Mouse (Mus musculus) macrophage (primary cell): ENCODE measurements around the gene Klhl9. TPM values are rescaled to one million over a fixed set of nuclear protein-coding genes. Genes with fewer than 3 reads are reported as not detected.
A peak's percentile ranks its signal among the peaks of the same experiment; 100 is the strongest.

Experiments
- H3K27ac ChIP-seq: fragments of 350-480 bp; formaldehyde crosslinking; 2 replicates; pipeline ENCODE4 v1.9.0; 2021
- H3K36me3 ChIP-seq: fragments of 350-480 bp; formaldehyde crosslinking; 2 replicates; pipeline ENCODE4 v1.9.0; 2021; ENCODE audit errors: inconsistent target
- H3K4me3 ChIP-seq: fragments of 350-480 bp; formaldehyde crosslinking; 2 replicates; pipeline ENCODE4 v1.9.0; 2021; ENCODE audit errors: inconsistent target
- H3K79me2 ChIP-seq: fragments of 350-480 bp; formaldehyde crosslinking; 2 replicates; pipeline ENCODE4 v1.9.0; 2021; ENCODE audit errors: inconsistent target
- WGBS: methylation state at CpG from one replicate; pipeline ENCODE4 v1.1.7; 2026; ENCODE audit warnings: inconsistent platforms; ENCODE audit not compliant: missing documents; 5-methylcytosine and 5-hydroxymethylcytosine counted together
- polyA plus RNA-seq: library from polyadenylated mRNA; stranded (reverse); fragments of 250-400 nt; gene quantifications from 3 replicates; pipeline ENCODE4 v1.2.4, GENCODE M21; 2018; ENCODE audit warnings: inconsistent platforms

Gene Klhl9
- polyA plus RNA-seq, 1 experiment from 2014 or later = 101 TPM

DNA sequence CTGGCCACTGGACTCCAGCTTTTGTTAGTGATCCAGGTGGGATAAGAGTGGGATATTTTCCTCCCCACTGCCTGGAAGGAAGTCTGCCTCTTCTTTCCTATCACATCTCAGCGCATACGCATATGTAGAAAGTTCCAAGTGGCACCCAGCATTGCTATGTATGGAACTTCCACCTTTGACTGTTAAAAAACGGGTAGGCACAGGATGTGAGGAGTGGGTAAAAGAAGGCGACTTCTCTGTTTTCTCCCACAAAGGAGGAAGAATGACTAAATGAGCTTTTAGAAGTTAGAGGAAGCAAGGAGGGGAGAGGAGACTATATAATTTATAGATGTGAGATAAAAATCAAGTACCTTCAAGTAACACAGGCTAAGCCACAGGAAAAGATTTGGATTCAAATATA is 19.2 kb upstream of the Klhl9 start:
- 8% methylated on average over 4 of the region's 4 CpGs for WGBS
- Histone ChIP-seq H3K27ac (no peak overlapping the region), H3K79me2 (no peaks in the 10 kb centered on the region), H3K4me3 (no peak overlapping the region), H3K36me3 (no peaks in the 10 kb centered on the region)

DNA sequence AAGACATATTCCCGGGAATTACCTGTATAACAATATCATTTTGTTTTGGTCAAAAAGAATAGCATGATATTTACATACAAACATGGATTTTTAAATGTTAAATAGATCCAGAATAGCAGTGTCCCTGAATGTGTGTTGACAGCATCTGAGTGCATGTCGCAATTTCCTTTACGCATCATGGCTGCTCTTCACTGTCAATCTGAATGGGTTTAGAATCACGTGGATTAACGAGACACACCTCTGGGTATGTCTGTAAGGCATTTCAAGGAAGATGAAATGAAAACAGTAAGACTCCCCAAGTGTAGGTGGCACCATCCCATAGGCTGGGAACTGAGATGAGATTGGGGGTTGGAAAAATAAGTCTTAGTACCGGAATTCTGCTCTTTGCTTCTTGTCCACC is 16.8 kb upstream of the Klhl9 start:
- Histone ChIP-seq H3K4me3 (no peak overlapping the region), H3K79me2 (no peaks in the 10 kb centered on the region), H3K36me3 (no peaks in the 10 kb centered on the region), H3K27ac (no peak overlapping the region)
- 49% methylated on average over 6 of the region's 6 CpGs for WGBS

DNA sequence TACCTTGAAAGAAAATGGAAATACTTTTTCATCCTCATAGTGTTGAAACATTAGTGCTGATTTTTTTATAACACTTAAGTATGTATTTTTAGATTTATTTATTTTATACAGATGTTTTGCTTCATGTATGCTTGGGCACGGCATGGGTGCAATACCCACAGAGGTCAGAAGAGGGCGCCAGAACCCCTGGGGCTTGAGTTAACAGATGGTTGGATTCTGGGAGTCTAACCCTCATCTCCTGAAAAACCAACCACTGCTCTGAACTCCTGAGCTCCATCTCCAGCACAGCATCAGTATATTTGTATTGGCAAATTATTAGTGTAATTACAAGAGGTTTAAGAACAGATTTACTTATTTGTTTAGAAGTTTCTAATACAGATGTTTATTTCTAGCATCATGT is 16.2 kb upstream of the Klhl9 start:
- H3K79me2 ChIP-seq = no peaks in the 10 kb centered on the region
- no peak overlapping the region for H3K4me3 ChIP-seq
- H3K27ac ChIP-seq = no peak overlapping the region
- no peaks in the 10 kb centered on the region for H3K36me3 ChIP-seq
- WGBS = 0% methylated on average over 2 of the region's 2 CpGs

- WGBS = 0% methylated on average over 1 of the region's 1 CpGs
- Histone ChIP-seq H3K79me2 (no peaks in the 10 kb centered on the region), H3K27ac (peak overlapping the region; percentile 54), H3K36me3 (no peaks in the 10 kb centered on the region), H3K4me3 (no peak overlapping the region)
Observed at GRCm38 (mm10) chr4:88727324-88727723, 5.1 kb upstream of the Klhl9 start.

GRCm38 (mm10) chr4:88726727-88727126 is 4.5 kb upstream of the Klhl9 start:
- WGBS = 7% methylated on average over 6 of the region's 6 CpGs
- peak overlapping the region; percentile 54 for H3K27ac ChIP-seq
- peaks cover 4% of the 10 kb centered on the region for H3K79me2 ChIP-seq
- no peak overlapping the region for H3K4me3 ChIP-seq
- no peaks in the 10 kb centered on the region for H3K36me3 ChIP-seq

DNA sequence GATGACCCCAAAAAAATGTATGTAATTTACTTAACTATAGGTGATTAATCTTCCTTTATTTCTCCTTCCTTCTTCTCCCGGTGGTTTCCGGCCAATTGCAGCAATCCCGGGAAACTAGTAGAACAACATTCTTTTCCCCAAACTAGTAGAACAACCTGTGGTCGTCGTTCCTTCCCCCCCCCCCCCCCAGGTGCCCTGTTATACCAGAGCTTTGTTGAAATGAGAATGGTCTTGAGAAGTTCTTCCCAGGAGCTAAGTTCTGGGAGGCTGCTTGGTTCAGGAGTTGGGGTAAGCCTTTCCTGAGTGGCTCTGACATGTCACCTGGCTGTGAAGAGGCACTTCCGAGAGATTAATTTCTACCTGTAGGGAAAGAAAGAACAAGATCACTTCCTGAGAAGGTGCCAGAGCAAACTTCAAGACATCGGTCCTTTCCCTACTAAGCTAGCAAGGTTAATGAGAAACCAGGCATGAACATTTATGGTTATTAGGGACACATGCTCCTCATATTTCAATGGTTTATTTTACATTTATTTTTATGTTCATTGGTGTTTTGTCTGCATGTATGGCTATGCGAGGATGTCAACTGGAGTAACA is 1.3 kb upstream of the Klhl9 start:
- no peak overlapping the region for H3K4me3 ChIP-seq
- peaks cover 5% of the 10 kb centered on the region; the same call in 1 of the 2 replicates for H3K36me3 ChIP-seq
- 83% methylated on average over 8 of the region's 8 CpGs for whole genome bisulfite sequencing
- peaks cover 35% of the 10 kb centered on the region for H3K79me2 ChIP-seq
- no peak overlapping the region for H3K27ac ChIP-seq

DNA sequence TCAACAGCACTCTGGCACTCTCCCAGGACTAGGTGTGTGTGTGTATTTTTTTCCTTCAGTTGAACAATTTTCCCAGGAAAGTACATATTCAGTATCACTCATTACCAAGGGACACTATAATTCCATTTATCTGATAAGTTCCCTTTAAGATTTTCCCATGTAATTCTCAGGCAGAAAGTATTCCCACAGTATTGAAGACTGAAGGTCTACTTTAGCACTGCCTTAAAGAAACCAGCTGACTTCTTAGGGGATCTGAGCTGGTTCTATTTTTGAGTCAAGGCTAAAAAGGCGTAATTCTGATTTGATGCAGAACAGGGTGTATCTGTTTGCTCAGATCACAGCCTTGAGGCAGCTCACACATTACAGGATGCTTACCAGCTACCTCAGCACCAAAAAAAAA is 3.5 kb downstream of the Klhl9 start:
- WGBS = 38% methylated on average over 1 of the region's 1 CpGs
- peaks cover 75% of the 10 kb centered on the region for H3K79me2 ChIP-seq
- H3K36me3 ChIP-seq = peaks cover 5% of the 10 kb centered on the region; the same call in 1 of the 2 replicates
- peak overlapping the region; percentile 83; the same call in 1 of the 2 replicates for H3K4me3 ChIP-seq
- H3K27ac ChIP-seq = no peak overlapping the region

DNA sequence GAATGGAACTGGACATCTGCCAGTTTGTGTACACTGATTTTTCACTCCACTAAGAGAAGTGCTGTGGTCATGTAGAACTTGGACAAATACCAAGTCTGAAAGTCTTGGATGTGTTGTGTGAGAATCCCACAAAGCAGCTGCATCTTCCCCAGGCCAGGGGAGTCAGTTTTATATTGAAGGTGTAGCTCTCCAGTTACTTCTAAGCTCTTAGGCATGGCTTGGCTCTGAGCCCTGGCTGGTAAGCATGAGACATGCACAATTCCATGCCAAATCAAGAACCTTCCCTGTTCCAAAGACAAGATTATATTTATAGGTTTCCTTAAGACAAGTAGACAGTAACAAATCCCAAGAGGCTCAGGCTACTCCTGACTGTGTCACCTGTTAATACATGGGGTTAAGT is 7.2 kb downstream of the Klhl9 start:
- Histone ChIP-seq H3K27ac (peak overlapping the region; percentile 59), H3K36me3 (no peaks in the 10 kb centered on the region; the same call in 1 of the 2 replicates), H3K79me2 (peaks cover 67% of the 10 kb centered on the region), H3K4me3 (no peak overlapping the region)

DNA sequence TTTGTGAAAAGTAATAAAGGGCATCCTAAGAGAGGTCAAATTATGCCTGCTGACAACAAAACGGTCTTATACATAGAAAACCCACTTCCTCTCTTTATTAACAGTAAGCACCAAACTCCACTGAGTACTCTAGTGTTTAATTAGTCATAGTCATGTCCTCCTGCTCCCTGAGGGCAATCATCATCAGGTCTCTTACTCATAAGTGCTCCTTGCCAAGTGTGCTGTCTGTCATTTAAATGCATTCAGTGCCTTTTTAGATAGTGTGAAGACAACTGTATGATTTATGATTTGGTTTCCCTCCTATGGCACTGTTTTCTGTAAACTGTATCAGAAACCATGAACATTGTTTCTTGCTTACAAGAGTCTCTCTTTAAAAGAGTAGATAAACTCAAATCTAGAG is 8.0 kb downstream of the Klhl9 start:
- H3K27ac ChIP-seq = peak overlapping the region; percentile 59
- no peaks in the 10 kb centered on the region; the same call in 1 of the 2 replicates for H3K36me3 ChIP-seq
- H3K79me2 ChIP-seq = peaks cover 60% of the 10 kb centered on the region
- WGBS = 17% methylated on average over 1 of the region's 1 CpGs
- H3K4me3 ChIP-seq = no peak overlapping the region

GRCm38 (mm10) chr4:88707128-88707826 is 15.0 kb downstream of the Klhl9 start:
- 42% methylated on average over 1 of the region's 1 CpGs for WGBS

DNA sequence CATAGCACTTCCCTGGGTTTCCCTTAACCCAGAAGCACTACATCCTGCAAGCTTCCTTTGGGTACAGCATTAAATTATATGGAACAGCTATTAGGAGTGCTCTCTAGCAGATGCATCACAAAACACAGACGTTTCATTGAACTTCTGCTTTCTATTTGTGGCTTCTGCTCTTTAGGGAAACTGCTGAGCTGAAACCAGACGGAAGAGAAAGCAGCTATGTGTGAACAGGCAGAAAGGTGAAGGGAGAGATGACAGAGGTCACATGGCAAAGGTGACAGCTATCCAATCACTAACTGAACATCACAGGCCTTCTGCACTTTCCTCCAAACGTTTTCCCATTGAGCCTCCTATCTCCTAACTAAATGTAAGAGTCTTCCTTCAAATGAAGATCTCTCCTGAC is 16.3 kb downstream of the Klhl9 start:
- H3K36me3 ChIP-seq = no peaks in the 10 kb centered on the region
- WGBS = 4% methylated on average over 3 of the region's 3 CpGs
- no peak overlapping the region for H3K4me3 ChIP-seq
- H3K27ac ChIP-seq = peak overlapping the region; percentile 65
- no peaks in the 10 kb centered on the region for H3K79me2 ChIP-seq

More at GRCm38 (mm10) chr4:88707128-88707826, 15.0 kb downstream of the Klhl9 start:
- H3K36me3 ChIP-seq = no peaks in the 10 kb centered on the region
- no peak overlapping the region for H3K4me3 ChIP-seq
- H3K27ac ChIP-seq = peak overlapping the region; percentile 65
- H3K79me2 ChIP-seq = no peaks in the 10 kb centered on the region

DNA sequence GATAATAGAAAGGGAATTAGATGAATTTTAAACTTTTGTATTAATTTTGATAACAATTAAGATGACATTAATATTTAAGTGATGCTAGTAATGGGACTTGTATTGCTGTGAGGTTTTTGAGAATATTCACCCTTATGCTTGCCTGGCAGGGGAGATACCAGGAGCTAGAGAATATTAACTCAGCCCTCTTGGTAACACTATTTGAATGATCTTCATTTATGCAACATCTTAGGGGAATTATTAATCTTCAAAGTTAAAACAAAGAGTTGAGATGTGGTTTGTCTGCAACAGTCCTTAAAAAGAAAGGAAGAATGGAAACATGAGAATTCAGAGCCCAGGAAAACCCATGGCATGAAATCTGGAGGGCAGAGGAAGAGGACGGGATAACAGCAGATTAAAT is 23.0 kb downstream of the Klhl9 start:
- WGBS = 90% methylated on average over 1 of the region's 1 CpGs
- H3K4me3 ChIP-seq = no peak overlapping the region
- H3K27ac ChIP-seq = peak overlapping the region; percentile 34; the same call in 1 of the 2 replicates
- H3K79me2 ChIP-seq = no peaks in the 10 kb centered on the region
- no peaks in the 10 kb centered on the region for H3K36me3 ChIP-seq

- Histone ChIP-seq H3K79me2 (no peaks in the 10 kb centered on the region), H3K36me3 (no peaks in the 10 kb centered on the region), H3K4me3 (no peak overlapping the region), H3K27ac (peak overlapping the region; percentile 34)
- 20% methylated on average over 5 of the region's 5 CpGs for WGBS
Observed at GRCm38 (mm10) chr4:88698781-88699180, 23.5 kb downstream of the Klhl9 start.

DNA sequence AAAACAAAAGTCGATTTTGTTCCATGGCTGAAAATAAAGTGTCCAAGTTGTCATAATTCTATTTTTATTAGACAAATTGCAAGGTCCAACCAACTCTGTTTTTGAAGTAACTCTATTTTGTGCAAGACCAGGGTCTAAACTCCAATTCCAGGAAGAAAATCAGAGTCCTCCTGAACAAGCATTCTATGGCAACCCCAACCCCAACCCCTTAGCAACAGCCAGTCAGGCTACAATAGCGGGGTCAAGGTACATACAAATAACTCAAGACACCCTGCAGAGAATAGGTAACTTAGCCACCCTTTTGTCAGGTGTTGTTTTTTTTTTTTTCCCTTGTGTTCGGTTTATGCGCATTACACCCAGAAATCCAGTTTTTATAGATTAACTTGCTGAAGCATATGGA is 24.5 kb downstream of the Klhl9 start:
- Histone ChIP-seq H3K36me3 (no peaks in the 10 kb centered on the region), H3K27ac (no peak overlapping the region), H3K79me2 (no peaks in the 10 kb centered on the region), H3K4me3 (no peak overlapping the region)
- 63% methylated on average over 3 of the region's 4 CpGs for WGBS

DNA sequence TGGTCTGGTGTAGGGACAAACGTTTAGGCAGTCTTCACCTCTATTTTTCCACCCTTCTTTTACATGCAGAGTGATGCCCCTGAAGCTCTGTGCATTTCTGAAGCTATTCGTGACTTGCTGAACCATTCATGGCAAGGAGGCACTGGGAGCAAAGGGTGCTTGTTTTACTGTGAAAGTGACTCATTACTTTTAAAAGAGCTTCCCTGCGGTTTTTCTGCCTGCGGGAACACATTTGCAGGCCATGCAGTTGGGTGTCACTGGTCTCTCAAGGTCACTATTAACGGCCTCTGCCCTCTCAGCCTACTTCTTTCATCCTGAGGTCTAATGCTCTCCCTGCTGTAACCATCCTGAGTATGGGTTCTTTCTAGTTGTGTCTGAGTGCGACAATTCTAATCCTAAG is 25.2 kb downstream of the Klhl9 start:
- 72% methylated on average over 6 of the region's 6 CpGs for WGBS
- no peak overlapping the region for H3K27ac ChIP-seq
- no peaks in the 10 kb centered on the region for H3K79me2 ChIP-seq
- no peak overlapping the region for H3K4me3 ChIP-seq
- no peaks in the 10 kb centered on the region for H3K36me3 ChIP-seq
